Mouse (Mus musculus): Measurements from ENCODE around the gene Gm20696. TPM values are rescaled to one million over a fixed set of nuclear protein-coding genes. Genes with fewer than 3 reads are reported as not detected.

The Gm20696 gene
- polyA plus RNA-seq, 1 experiment from 2014 or later: 3.0 TPM

DNA sequence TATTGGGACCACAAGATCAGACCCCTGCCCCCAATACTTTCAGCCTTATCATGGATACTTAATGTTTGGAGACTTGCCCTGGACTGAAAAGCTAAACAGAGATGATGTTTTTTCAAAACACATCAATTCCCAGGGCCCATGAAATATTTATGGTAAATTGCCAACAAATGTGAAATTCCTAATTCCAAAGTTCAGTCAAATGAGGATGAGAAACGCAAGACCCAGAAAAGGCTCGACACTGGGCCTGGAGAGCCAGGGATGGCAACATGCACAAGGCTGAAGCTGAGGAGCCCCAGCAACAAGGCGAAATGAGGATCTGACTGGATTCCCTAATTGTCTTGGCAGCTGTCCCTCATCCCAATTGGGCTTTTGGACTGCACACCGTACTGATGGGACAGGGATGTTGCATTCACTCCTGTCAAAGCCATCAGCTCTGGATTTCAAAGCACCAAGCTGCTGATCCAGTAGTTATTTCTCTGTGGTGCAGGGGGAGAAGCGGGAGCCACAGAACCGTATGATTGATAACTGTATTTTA is 438.2 kb downstream of the Gm20696 start:
- H3K36me3 ChIP-seq (ENCODE audit: control insufficient read depth, insufficient read depth, low read length): no peaks in the 10 kb centered on the region
- no peak for ATAC-seq (ENCODE audit: low read depth)
- H3K4me1 ChIP-seq (ENCODE audit: control insufficient read depth, insufficient read depth, low read length): peaks cover 8% of the 10 kb centered on the region; the same call in 1 of the 2 replicates
- no peaks in the 10 kb centered on the region for H3K27me3 ChIP-seq (ENCODE audit: control insufficient read depth, insufficient read depth, low read length)
- H3K27ac ChIP-seq (ENCODE audit: low read depth, low read length): no peak overlapping the region
- no peak overlapping the region for H3K4me2 ChIP-seq (ENCODE audit: low read depth, low read length)
- H3K9me3 ChIP-seq (ENCODE audit: control insufficient read depth, low read length): no peaks in the 10 kb centered on the region
- WGBS: 78% methylated on average over 6 of the region's 6 CpGs
- no peak overlapping the region for H3K4me3 ChIP-seq (ENCODE audit: low read depth, low read length)
- H3K9ac ChIP-seq (replicated peaks; ENCODE audit: low read depth, low read length): no peak overlapping the region

DNA sequence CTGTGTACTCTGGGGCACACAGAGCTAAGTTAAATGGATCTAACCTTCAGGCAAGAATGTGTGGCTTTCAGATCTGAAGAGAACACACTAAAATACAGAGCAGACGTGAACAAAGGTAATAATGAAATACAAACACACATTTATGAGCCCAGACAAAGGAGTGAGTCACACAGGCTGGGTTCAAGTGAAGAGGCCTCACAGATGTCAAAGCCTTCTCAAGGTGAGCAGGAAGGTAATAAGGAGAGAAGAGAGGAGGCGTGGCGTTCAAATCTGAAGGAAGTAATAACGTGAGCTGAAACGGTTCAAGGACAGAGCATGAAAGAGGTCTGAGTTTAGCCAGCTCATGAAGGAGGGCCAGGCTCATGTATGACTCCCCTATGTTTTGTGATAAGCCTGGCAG is 445.4 kb downstream of the Gm20696 start:
- Histone ChIP-seq H3K27ac (ENCODE audit: low read depth, low read length) (no peak overlapping the region), H3K4me1 (ENCODE audit: control insufficient read depth, insufficient read depth, low read length) (no peaks in the 10 kb centered on the region), H3K4me2 (ENCODE audit: low read depth, low read length) (no peak overlapping the region), H3K9ac (replicated peaks; ENCODE audit: low read depth, low read length) (no peak overlapping the region), H3K27me3 (ENCODE audit: control insufficient read depth, insufficient read depth, low read length) (no peaks in the 10 kb centered on the region), H3K4me3 (ENCODE audit: low read depth, low read length) (no peak overlapping the region), H3K36me3 (ENCODE audit: control insufficient read depth, insufficient read depth, low read length) (no peaks in the 10 kb centered on the region), H3K9me3 (ENCODE audit: control insufficient read depth, low read length) (no peaks in the 10 kb centered on the region)
- 86% methylated on average over 5 of the region's 5 CpGs for WGBS
- ATAC-seq (ENCODE audit: low read depth): no peak

DNA sequence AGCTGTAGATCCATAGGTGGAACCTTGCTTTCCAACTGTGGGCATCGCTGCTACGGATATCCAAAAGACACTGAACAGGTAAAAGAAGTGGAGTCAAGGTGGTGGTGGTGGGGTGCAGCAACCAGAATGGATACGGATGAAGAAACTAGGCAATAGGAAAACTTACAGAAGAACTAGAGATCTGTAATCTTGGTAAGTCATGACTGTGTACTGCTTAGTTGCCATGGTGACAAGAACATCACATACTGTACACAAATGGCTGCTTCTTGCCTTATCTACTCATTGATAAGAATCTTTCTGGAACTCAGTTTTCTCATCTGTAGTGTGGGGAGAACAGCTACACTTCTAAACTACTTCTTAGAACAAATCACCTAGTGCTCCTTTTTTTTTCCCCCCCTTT is 446.1 kb downstream of the Gm20696 start:
- Histone ChIP-seq H3K9ac (replicated peaks; ENCODE audit: low read depth, low read length) (no peak overlapping the region), H3K4me1 (ENCODE audit: control insufficient read depth, insufficient read depth, low read length) (no peaks in the 10 kb centered on the region), H3K27ac (ENCODE audit: low read depth, low read length) (no peak overlapping the region), H3K4me2 (ENCODE audit: low read depth, low read length) (no peak overlapping the region), H3K9me3 (ENCODE audit: control insufficient read depth, low read length) (no peaks in the 10 kb centered on the region), H3K27me3 (ENCODE audit: control insufficient read depth, insufficient read depth, low read length) (no peaks in the 10 kb centered on the region), H3K4me3 (ENCODE audit: low read depth, low read length) (no peak overlapping the region), H3K36me3 (ENCODE audit: control insufficient read depth, insufficient read depth, low read length) (no peaks in the 10 kb centered on the region)
- 93% methylated on average over 3 of the region's 3 CpGs for WGBS
- ATAC-seq (ENCODE audit: low read depth): no peak

DNA sequence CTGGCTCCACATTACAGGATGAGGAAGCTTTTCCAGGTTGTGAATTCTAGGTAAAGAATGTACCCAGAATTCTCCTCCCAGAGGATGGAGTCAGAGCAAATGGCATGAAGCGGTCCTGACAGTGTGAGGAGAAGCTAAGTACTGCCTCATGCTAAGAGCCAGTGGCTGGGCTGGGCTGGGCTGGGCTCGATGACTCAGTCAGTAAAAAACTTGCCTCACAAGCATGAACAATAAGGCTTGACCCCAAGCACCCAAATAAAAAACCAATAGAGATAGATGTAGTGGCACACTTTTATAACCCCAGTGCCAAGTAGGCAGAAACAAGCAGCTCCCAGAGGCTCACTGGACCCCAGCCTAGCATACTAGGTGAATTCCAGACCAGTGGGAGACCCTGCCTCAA is 448.8 kb downstream of the Gm20696 start:
- H3K4me1 ChIP-seq (ENCODE audit: control insufficient read depth, insufficient read depth, low read length): no peaks in the 10 kb centered on the region
- no peak for ATAC-seq (ENCODE audit: low read depth)
- H3K4me3 ChIP-seq (ENCODE audit: low read depth, low read length): no peak overlapping the region
- H3K36me3 ChIP-seq (ENCODE audit: control insufficient read depth, insufficient read depth, low read length): no peaks in the 10 kb centered on the region
- no peak overlapping the region for H3K27ac ChIP-seq (ENCODE audit: low read depth, low read length)
- 61% methylated on average over 2 of the region's 2 CpGs for WGBS
- H3K4me2 ChIP-seq (ENCODE audit: low read depth, low read length): no peak overlapping the region
- H3K9me3 ChIP-seq (ENCODE audit: control insufficient read depth, low read length): no peaks in the 10 kb centered on the region
- no peak overlapping the region for H3K9ac ChIP-seq (replicated peaks; ENCODE audit: low read depth, low read length)
- no peaks in the 10 kb centered on the region for H3K27me3 ChIP-seq (ENCODE audit: control insufficient read depth, insufficient read depth, low read length)

DNA sequence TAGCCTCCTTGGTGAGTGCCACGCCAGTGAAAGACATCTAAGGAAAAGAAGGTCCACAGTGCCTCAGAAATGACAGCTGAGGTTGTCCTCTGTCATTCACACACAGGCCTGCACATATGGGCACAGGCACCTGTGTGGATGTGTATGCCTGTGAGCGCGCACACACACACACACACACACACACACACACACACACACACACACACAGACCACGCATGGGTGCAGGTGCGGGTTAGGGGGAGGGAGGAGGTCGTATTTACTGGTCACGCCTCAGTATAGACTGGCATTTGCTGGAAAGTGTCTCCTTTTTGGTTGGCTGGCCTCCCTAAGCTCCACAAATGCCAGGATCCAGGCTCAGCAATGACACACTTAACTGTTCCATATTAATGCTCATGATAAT is 449.4 kb downstream of the Gm20696 start:
- H3K4me3 ChIP-seq (ENCODE audit: low read depth, low read length): no peak overlapping the region

DNA sequence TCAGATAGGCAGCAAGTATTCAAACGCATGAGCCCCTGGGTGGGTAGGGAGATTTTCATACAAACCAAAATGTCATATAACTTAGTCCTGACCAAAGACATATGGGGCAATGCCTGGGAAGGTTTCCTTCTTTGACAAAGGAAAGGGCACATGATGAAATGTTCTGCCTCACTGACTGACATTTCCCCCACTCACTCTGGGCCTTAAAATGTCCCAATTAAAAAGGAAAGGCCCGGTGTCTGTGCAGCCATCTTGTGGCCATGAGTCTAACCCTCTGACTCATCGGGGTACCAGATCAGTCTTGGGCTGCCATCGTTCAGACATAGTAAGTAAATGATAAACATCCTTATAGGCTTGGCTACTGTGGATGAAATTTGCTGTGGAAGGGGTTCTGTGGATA is 454.1 kb downstream of the Gm20696 start:
- 0 out of 2 replicates have a peak, but pooled peaks cover under 1% of the 10 kb centered on the region for H3K4me1 ChIP-seq (ENCODE audit: control insufficient read depth, insufficient read depth, low read length)
- no peak overlapping the region for H3K4me2 ChIP-seq (ENCODE audit: low read depth, low read length)
- WGBS: 90% methylated on average over 4 of the region's 4 CpGs
- H3K9ac ChIP-seq (replicated peaks; ENCODE audit: low read depth, low read length): no peak overlapping the region
- ATAC-seq (ENCODE audit: low read depth): no peak
- H3K27ac ChIP-seq (ENCODE audit: low read depth, low read length): no peak overlapping the region
- H3K4me3 ChIP-seq (ENCODE audit: low read depth, low read length): no peak overlapping the region
- H3K27me3 ChIP-seq (ENCODE audit: control insufficient read depth, insufficient read depth, low read length): no peaks in the 10 kb centered on the region
- no peaks in the 10 kb centered on the region for H3K36me3 ChIP-seq (ENCODE audit: control insufficient read depth, insufficient read depth, low read length)
- H3K9me3 ChIP-seq (ENCODE audit: control insufficient read depth, low read length): no peaks in the 10 kb centered on the region

More for the DNA sequence above, 449.4 kb downstream of the Gm20696 start:
- no peak for ATAC-seq (ENCODE audit: low read depth)
- H3K27ac ChIP-seq (ENCODE audit: low read depth, low read length): no peak overlapping the region
- no peak overlapping the region for H3K9ac ChIP-seq (replicated peaks; ENCODE audit: low read depth, low read length)
- no peak overlapping the region for H3K4me2 ChIP-seq (ENCODE audit: low read depth, low read length)
- H3K4me1 ChIP-seq (ENCODE audit: control insufficient read depth, insufficient read depth, low read length): no peaks in the 10 kb centered on the region
- 66% methylated on average over 7 of the region's 7 CpGs for WGBS
- H3K27me3 ChIP-seq (ENCODE audit: control insufficient read depth, insufficient read depth, low read length): no peaks in the 10 kb centered on the region
- H3K36me3 ChIP-seq (ENCODE audit: control insufficient read depth, insufficient read depth, low read length): no peaks in the 10 kb centered on the region
- no peaks in the 10 kb centered on the region for H3K9me3 ChIP-seq (ENCODE audit: control insufficient read depth, low read length)

DNA sequence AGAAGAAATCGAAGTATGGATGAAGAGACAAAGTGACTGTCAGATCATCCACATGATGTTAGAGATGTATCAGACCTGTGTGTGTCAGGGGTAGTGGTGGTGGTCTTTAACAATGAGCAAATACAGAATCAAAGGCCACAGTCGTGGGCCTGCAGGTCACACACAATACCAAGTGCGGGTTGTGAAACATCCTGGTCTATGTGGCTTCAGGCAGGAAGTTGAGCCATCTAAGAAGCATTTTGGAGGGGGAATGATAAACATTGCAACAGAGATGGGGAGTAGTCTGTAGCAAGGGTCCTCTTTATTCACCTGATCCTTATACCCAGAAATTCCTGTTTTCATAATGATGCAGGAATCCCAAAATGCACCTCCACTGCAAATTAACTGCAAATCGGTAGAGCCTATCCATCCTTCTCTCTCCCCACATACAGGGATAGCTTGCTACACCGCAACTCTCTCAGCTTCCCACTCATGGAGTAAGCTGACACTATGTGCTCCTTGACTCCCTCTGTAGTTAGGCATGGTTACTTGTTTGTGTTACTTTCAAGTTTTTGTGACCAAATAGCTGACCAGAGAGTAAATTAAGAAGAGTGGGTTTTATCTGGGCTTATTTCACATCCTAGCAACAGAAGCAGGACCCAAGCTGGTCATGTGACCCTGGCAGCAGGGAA is 454.8 kb downstream of the Gm20696 start:
- Histone ChIP-seq H3K9me3 (ENCODE audit: control insufficient read depth, low read length) (no peaks in the 10 kb centered on the region), H3K4me3 (ENCODE audit: low read depth, low read length) (no peak overlapping the region), H3K27ac (ENCODE audit: low read depth, low read length) (no peak overlapping the region), H3K27me3 (ENCODE audit: control insufficient read depth, insufficient read depth, low read length) (no peaks in the 10 kb centered on the region), H3K36me3 (ENCODE audit: control insufficient read depth, insufficient read depth, low read length) (no peaks in the 10 kb centered on the region), H3K4me1 (ENCODE audit: control insufficient read depth, insufficient read depth, low read length) (0 out of 2 replicates have a peak, but pooled peaks cover 5% of the 10 kb centered on the region), H3K4me2 (ENCODE audit: low read depth, low read length) (no peak overlapping the region), H3K9ac (replicated peaks; ENCODE audit: low read depth, low read length) (no peak overlapping the region)
- ATAC-seq (ENCODE audit: low read depth): no peak
- WGBS: 87% methylated on average over 5 of the region's 5 CpGs

DNA sequence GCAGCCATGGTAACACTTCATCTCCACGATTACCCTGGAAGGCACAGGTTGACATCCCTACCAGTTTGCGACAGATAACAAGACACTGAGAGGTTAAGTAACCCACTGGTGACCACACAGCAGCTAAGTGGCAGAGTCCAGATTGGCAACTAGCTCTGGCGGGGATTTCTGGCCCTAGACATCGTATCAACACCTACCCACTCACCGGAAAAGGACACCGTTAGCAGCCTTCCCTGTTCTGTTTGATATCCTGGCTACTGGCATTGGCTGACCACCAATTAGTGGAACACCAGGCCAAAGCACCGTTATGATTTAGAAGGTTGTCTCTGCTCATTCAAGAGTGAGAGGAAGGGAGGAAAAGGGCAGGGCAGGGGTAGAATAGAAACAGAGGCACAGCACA is 456.4 kb downstream of the Gm20696 start:
- H3K9me3 ChIP-seq (ENCODE audit: control insufficient read depth, low read length): no peaks in the 10 kb centered on the region
- no peak overlapping the region for H3K9ac ChIP-seq (replicated peaks; ENCODE audit: low read depth, low read length)
- no peak overlapping the region for H3K4me2 ChIP-seq (ENCODE audit: low read depth, low read length)
- ATAC-seq (ENCODE audit: low read depth): no peak
- no peak overlapping the region for H3K4me3 ChIP-seq (ENCODE audit: low read depth, low read length)
- 0 out of 2 replicates have a peak, but pooled peaks cover 9% of the 10 kb centered on the region for H3K4me1 ChIP-seq (ENCODE audit: control insufficient read depth, insufficient read depth, low read length)
- 80% methylated on average over 7 of the region's 7 CpGs for WGBS
- H3K36me3 ChIP-seq (ENCODE audit: control insufficient read depth, insufficient read depth, low read length): no peaks in the 10 kb centered on the region
- H3K27me3 ChIP-seq (ENCODE audit: control insufficient read depth, insufficient read depth, low read length): no peaks in the 10 kb centered on the region
- no peak overlapping the region for H3K27ac ChIP-seq (ENCODE audit: low read depth, low read length)
